Mouse (Mus musculus) cerebellum, adult 2 months (tissue): ENCODE results near the gene Ttyh3.

ENCODE experiments used
- CTCF ChIP-seq: fragments of 200-500 bp; IDR thresholded peaks from 2 replicates; pipeline ENCODE4 v1.5.1; 2011; ENCODE audit warnings: low read depth, mild to moderate bottlenecking, control low read depth, low read length, moderate library complexity, borderline replicate concordance; ENCODE audit not compliant: insufficient read depth
- POLR2A ChIP-seq: fragments of 200-500 bp; IDR thresholded peaks from 2 replicates; pipeline ENCODE4 v1.6.1; 2011; ENCODE audit warnings: low read length, control low read depth, borderline replicate concordance; ENCODE audit not compliant: insufficient read depth

- no peak for TF ChIP-seq CTCF
- TF ChIP-seq POLR2A = no peak
These were observed 9.0 kb downstream of the Ttyh3 start for GRCm38 (mm10) chr5:140639871-140640270.
